14 mouse cellular contexts compared by ENCODE assay signal in the genomic region with DNA sequence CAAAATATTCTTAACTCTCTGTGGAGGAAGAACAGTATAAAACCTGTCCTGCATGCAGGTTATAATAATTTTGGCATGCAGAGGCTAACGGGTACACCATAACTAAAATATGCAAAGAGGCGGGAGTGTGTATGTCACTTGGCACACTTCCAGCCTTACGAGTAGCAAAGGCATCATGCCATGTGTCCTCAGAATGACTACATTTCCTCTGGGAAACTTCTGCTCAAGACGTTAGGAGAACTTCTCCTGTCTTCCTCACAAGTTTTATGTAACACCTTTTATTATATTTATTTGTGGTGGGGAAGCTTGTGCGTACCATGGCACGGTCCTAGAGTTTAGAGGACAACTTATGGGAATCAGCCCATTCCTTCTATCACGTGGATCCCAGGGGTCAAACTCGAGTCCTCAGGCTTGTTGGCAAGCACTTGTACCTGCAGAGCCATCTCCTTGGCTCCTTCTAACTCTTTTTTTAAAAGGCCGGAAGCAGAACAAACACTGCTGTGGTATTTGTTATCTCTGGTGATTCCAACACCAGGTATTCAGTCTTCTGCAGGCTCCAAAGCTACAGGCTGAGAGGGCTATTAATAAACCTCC. TPM values are rescaled to one million over a fixed set of nuclear protein-coding genes. Genes with fewer than 3 reads are reported as not detected.
DNase-seq lines count a peak whose midpoint lies in the region; ATAC-seq lines count a peak whose summit lies in the region.
"Had no signal": no experiment of that assay in that cellular context is flagged by ENCODE, and none has a peak within 500 bp of the region (broad histone marks: within the 10 kb centered on the region; RNA-seq: fewer than 3 reads in every experiment).

No protein-coding gene starts in this region.

- no peak overlapping the region for H3K4me3 ChIP-seq in neural tube, embryonic 15.5 days (replicated peaks)
- H3K4me3 ChIP-seq: embryonic facial prominence, embryonic 13.5 days; layer of hippocampus, adult 2 months had no signal

- ATAC-seq in neural tube, embryonic 15.5 days (ENCODE audit: low FRiP score) = no peak
- ATAC-seq: activated CD4-positive, CD25-positive, alpha-beta regulatory T cell, adult 4 months; forebrain, postnatal 0 days had no signal

- no peak overlapping the region for H3K27ac ChIP-seq in neural tube, embryonic 15.5 days (replicated peaks)
- H3K27ac ChIP-seq: embryonic facial prominence, embryonic 13.5 days; layer of hippocampus, adult 2 months; stomach, postnatal 0 days had no signal

- no peak overlapping the region for H3K9ac ChIP-seq in neural tube, embryonic 15.5 days (replicated peaks)
- H3K9ac ChIP-seq: embryonic facial prominence, embryonic 13.5 days; forebrain, postnatal 0 days had no signal

- peak; percentile 65 to 70 for DNase-seq in cerebellum, adult 18-20 months
- DNase-seq in cerebellum, postnatal 4 days (ENCODE audit: low spot score in 2 of 2) = no peak
- DNase-seq in kidney, adult 18-20 months = peak; percentile 23
- DNase-seq in kidney, postnatal 10 days = no peak
- no peak for DNase-seq in neural tube, embryonic 10.5 days (ENCODE audit: extremely low spot score, low spot score)
- no peak for DNase-seq in c-Kit-positive CD71-positive TER-119-positive erythroid progenitor cells, embryonic 14.5 days (ENCODE audit: low spot score)
- no peak for DNase-seq in thymus, postnatal 0 days (ENCODE audit: low spot score)
- DNase-seq: forebrain, postnatal 0 days had no signal

- no peaks in the 10 kb centered on the region for H3K9me3 ChIP-seq in neural tube, embryonic 15.5 days (replicated peaks)
- H3K9me3 ChIP-seq: embryonic facial prominence, embryonic 13.5 days had no signal

- H3K36me3 ChIP-seq in neural tube, embryonic 15.5 days = no peaks in the 10 kb centered on the region
- H3K36me3 ChIP-seq: embryonic facial prominence, embryonic 13.5 days; G1E had no signal

- peaks cover 20% of the 10 kb centered on the region for H3K4me1 ChIP-seq in neural tube, embryonic 15.5 days

- WGBS in neural tube, embryonic 15.5 days = 66% methylated on average over 9 of the region's 9 CpGs

- no peaks in the 10 kb centered on the region for H3K27me3 ChIP-seq in neural tube, embryonic 15.5 days (replicated peaks)

- peak overlapping the region; percentile 38 for H3K4me2 ChIP-seq in neural tube, embryonic 15.5 days
- H3K4me2 ChIP-seq: embryonic facial prominence, embryonic 13.5 days had no signal

RNA-seq across cellular contexts. Expression of gene Unc13c, which starts 3.3 kb away (rescaled TPM):
- polyA plus RNA-seq in neural tube, embryonic 15.5 days (2015; fragmentation: Nextera tagmentation; extraction: Ambion mirVana) = 5.9 and 6.6 TPM in 2 replicates
- 0.01 TPM in 1 of 2 replicates, not detected in the other for polyA plus RNA-seq in thymus, postnatal 0 days (2015; fragmentation: Nextera tagmentation; extraction: Ambion mirVana)
- polyA plus RNA-seq: G1E had no signal

Comparison
In these comparisons a context has a peak if more than half of its experiments do, and no peak if none do; other contexts are left out.
1. DNase-seq: peak in cerebellum, adult 18-20 months (2 of 2) and kidney, adult 18-20 months (single experiment); none in cerebellum, postnatal 4 days (0 of 2), kidney, postnatal 10 days (single experiment), neural tube, embryonic 10.5 days (single experiment), c-Kit-positive CD71-positive TER-119-positive erythroid progenitor cells, embryonic 14.5 days (single experiment) and thymus, postnatal 0 days (single experiment).